Mouse (Mus musculus): ENCODE measurements around the gene Rgp1. TPM values are rescaled to one million over a fixed set of nuclear protein-coding genes. Genes with fewer than 3 reads are reported as not detected.

The Rgp1 gene
- total and polyA plus RNA-seq, 2 experiments from 2014 or later, result 10.4 to 17.6 TPM

DNA sequence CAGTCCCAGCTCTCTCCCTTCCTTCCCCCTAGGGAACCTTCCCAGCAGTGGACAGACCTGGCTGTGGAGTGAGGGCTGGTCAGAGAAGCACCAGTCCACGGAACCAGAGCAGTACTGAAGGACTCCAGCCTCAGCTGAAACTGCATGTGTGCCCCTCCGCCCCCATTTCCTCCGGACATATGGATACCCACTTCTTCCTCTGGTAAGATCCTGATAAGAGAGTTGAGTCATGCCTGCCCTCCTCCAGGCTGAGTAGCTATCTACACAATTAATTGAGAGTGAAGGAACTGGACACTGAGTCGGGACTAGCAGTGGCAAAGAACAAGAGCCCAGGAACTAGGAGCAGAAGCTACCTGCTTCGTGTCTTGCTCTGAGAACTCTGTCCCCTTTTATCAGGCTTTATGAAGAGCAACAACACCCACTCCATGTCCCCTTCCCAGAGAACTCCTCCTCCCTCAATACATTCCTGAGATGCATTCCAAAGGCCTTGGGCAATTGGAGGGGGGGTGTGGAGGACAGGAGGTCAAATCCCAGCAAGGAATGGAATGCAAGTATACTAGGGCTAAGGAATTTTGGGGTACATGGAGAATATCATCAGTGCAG is 20.4 kb upstream of the Rgp1 start:
- Histone ChIP-seq H3K4me2 (ENCODE audit: low read depth) (no peak overlapping the region), H3K9ac (no peak overlapping the region), H3K36me3 (ENCODE audit: insufficient read depth) (peaks cover 52% of the 10 kb centered on the region), H3K27ac (ENCODE audit: low read depth, low read length) (no peak overlapping the region), H3K4me3 (ENCODE audit: low read depth, low read length) (no peak overlapping the region), H3K27me3 (ENCODE audit: insufficient read depth, low read length) (no peaks in the 10 kb centered on the region), H3K4me1 (ENCODE audit: insufficient read depth) (0 out of 2 replicates have a peak, but pooled peaks cover under 1% of the 10 kb centered on the region), H3K9me3 (ENCODE audit: low read length) (no peaks in the 10 kb centered on the region)
- no peak for ATAC-seq
- TF ChIP-seq CTCF (IDR thresholded peaks at IDR 0.05; ENCODE audit: low read depth), result no peak
- WGBS, result 61% methylated on average over 5 of the region's 5 CpGs
- no peak for DNase-seq

DNA sequence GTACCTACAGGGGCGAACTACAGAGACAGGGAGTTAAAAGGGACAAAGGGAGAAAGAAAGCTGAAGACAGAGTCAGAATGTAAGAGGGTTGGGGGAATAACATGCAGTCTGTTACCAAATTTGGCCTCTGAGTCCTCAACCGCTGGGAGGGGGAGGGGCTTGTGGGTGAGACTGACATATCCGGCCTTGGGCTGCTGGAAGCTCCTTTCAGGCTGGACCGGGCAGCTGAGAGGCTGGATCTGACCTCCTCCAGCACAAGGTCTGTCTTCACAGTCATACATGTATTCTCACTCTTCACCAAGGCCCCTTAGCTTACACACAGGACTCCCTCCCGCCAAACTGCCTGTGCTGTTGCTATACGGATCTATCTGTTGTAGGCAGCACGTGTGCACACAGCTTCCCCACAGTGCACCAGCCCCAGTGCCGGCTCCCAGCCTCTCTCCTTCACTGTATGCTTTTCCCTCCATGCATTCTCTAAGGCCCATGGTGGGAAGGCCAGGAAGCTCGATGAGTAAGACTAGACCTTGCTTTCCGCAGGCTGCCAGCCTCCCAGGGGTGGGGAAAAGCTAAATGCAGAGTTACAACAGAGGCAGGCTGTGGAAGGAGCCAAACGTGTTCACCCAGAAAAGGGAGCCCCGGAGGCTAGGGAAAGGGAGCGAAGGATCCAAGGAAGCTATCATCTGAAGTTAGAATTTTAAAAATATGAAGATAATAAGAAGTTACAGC is 19.7 kb upstream of the Rgp1 start:
- Histone ChIP-seq H3K4me1 (ENCODE audit: insufficient read depth) (peaks cover 7% of the 10 kb centered on the region; the same call in 1 of the 2 replicates), H3K27ac (ENCODE audit: low read depth, low read length) (no peak overlapping the region), H3K27me3 (ENCODE audit: insufficient read depth, low read length) (no peaks in the 10 kb centered on the region), H3K4me2 (ENCODE audit: low read depth) (no peak overlapping the region), H3K4me3 (ENCODE audit: low read depth, low read length) (no peak overlapping the region), H3K36me3 (ENCODE audit: insufficient read depth) (peaks cover 46% of the 10 kb centered on the region), H3K9ac (no peak overlapping the region), H3K9me3 (ENCODE audit: low read length) (no peaks in the 10 kb centered on the region)
- 40% methylated on average over 13 of the region's 13 CpGs for WGBS
- TF ChIP-seq CTCF (IDR thresholded peaks at IDR 0.05; ENCODE audit: low read depth), result no peak
- no peak for ATAC-seq
- no peak for DNase-seq

DNA sequence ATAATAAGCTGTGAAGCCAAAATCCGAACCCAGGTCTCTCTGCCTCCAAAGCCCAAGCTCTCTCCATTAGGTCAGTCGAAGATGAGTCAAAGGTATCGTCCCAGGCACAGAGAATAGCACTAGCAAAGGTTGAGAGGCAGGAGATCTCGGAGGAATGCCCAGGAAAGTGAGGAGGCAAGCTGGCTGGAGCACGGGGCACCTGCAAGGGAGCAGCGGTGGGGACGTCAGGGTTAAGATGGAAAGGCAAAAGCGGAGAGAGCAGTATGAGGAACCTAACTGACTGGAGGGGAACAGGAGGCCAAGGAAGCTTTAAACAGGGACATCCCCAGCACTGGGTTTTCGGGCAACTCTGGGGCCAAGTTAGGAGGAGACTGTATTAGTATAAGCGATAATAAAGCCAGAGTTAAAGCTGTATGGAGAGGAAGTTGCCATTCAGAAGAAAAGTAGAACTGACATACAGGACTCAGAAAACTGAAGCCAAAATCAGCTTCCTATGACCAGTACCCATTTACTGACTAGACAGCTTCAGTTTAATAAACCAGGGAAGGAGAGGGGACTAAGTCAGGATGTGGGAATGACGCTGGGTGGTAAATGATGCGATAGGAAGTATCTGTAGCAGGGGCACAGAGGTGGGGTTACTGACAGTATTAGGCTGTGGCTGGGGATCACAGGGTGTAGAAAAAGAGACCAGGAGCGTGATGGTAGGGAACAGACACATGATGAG is 18.8 kb upstream of the Rgp1 start:
- Histone ChIP-seq H3K4me1 (ENCODE audit: insufficient read depth) (peaks cover 12% of the 10 kb centered on the region; the same call in 1 of the 2 replicates), H3K27me3 (ENCODE audit: insufficient read depth, low read length) (no peaks in the 10 kb centered on the region), H3K4me3 (ENCODE audit: low read depth, low read length) (no peak overlapping the region), H3K9me3 (ENCODE audit: low read length) (no peaks in the 10 kb centered on the region), H3K27ac (ENCODE audit: low read depth, low read length) (no peak overlapping the region), H3K9ac (no peak overlapping the region), H3K4me2 (ENCODE audit: low read depth) (no peak overlapping the region), H3K36me3 (ENCODE audit: insufficient read depth) (peaks cover 39% of the 10 kb centered on the region)
- no peak for ATAC-seq
- no peak for DNase-seq
- 85% methylated on average over 13 of the region's 13 CpGs for WGBS
- no peak for TF ChIP-seq CTCF (IDR thresholded peaks at IDR 0.05; ENCODE audit: low read depth)

DNA sequence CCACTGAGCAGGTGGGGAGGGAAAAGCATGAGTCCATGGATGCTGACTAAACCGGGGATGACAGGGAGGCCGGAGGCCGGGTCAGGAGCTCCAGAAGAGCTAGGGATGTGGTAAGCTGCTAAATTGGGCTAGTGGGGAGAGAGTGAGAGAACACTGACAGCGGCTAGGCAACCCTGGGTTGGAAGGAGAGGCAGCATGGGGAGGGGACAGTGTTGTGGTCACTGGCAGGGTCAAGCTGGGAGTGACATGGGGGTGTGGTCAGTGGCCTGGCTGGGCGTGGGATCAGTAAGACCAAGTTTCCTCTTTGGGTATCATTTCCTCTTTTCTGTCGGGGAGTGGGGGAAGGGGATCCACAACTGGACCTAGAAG is 18.3 kb upstream of the Rgp1 start:
- H3K4me1 ChIP-seq (ENCODE audit: insufficient read depth), result peaks cover 12% of the 10 kb centered on the region; the same call in 1 of the 2 replicates
- H3K9ac ChIP-seq, result no peak overlapping the region
- no peak overlapping the region for H3K4me3 ChIP-seq (ENCODE audit: low read depth, low read length)
- no peak for DNase-seq
- H3K27me3 ChIP-seq (ENCODE audit: insufficient read depth, low read length), result no peaks in the 10 kb centered on the region
- ATAC-seq, result no peak
- no peaks in the 10 kb centered on the region for H3K9me3 ChIP-seq (ENCODE audit: low read length)
- peaks cover 38% of the 10 kb centered on the region for H3K36me3 ChIP-seq (ENCODE audit: insufficient read depth)
- no peak overlapping the region for H3K4me2 ChIP-seq (ENCODE audit: low read depth)
- no peak for TF ChIP-seq CTCF (IDR thresholded peaks at IDR 0.05; ENCODE audit: low read depth)
- 70% methylated on average over 6 of the region's 6 CpGs for WGBS
- H3K27ac ChIP-seq (ENCODE audit: low read depth, low read length), result no peak overlapping the region

DNA sequence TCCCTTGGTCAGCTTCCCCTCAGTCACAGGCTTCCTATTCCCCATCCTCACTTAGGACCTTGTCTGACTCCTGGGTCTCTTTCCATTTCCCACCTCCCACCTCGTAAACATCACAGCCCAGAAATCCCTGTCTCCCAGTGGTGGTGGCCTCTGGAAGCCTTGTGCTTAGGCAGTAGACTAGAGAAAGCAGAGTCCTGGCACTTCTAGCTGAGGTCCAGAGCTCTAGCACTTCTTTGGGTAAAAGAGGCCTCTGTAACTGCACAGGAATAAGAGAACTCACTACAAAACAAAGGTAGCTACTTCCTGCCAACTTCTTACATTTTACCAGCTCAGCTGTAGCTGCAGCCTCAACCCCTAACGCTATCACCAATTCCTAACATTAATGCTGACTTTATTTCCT is 17.5 kb upstream of the Rgp1 start:
- WGBS, result 42% methylated on average over 2 of the region's 2 CpGs
- H3K9ac ChIP-seq, result no peak overlapping the region
- H3K27me3 ChIP-seq (ENCODE audit: insufficient read depth, low read length), result no peaks in the 10 kb centered on the region
- peak overlapping the region; percentile 97 for H3K4me3 ChIP-seq (ENCODE audit: low read depth, low read length)
- no peak overlapping the region for H3K27ac ChIP-seq (ENCODE audit: low read depth, low read length)
- DNase-seq, result no peak
- no peak for ATAC-seq
- H3K4me1 ChIP-seq (ENCODE audit: insufficient read depth), result peaks cover 12% of the 10 kb centered on the region; the same call in 1 of the 2 replicates
- H3K9me3 ChIP-seq (ENCODE audit: low read length), result no peaks in the 10 kb centered on the region
- no peak for TF ChIP-seq CTCF (IDR thresholded peaks at IDR 0.05; ENCODE audit: low read depth)
- H3K36me3 ChIP-seq (ENCODE audit: insufficient read depth), result peaks cover 38% of the 10 kb centered on the region
- peak overlapping the region; percentile 72 for H3K4me2 ChIP-seq (ENCODE audit: low read depth)

DNA sequence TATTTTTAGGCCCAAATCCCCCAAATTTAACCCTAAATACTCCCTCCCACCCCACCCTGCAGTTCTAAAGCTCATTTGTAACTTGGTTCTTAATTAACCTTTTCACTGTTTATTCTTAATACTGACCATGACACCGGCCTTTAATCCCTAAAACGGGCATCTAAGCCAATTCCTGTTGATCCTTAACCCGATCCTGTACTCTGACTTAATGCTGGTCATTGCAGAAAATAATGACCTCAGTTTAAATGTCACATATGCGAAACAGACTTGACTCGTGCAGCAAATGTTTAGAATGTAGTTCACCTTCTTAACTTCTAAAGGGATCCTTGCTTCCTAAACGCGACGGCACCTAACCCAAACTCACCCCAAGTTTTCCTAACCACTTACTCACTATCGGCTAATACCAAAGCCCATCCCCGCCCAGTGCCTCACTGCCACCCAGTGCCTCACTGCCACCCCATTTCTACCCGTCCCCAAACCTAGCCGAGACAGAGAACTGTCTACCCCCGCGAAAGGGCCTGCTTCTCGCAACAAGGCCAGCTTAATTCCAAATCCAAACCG is 17.0 kb upstream of the Rgp1 start:
- Histone ChIP-seq H3K4me3 (ENCODE audit: low read depth, low read length) (peak overlapping the region; percentile 97), H3K9ac (peak overlapping the region; percentile 89), H3K4me2 (ENCODE audit: low read depth) (peak overlapping the region; percentile 72), H3K9me3 (ENCODE audit: low read length) (no peaks in the 10 kb centered on the region), H3K36me3 (ENCODE audit: insufficient read depth) (peaks cover 38% of the 10 kb centered on the region), H3K4me1 (ENCODE audit: insufficient read depth) (peaks cover 12% of the 10 kb centered on the region; the same call in 1 of the 2 replicates), H3K27me3 (ENCODE audit: insufficient read depth, low read length) (no peaks in the 10 kb centered on the region), H3K27ac (ENCODE audit: low read depth, low read length) (peak overlapping the region; percentile 94)
- WGBS, result 1% methylated on average over 16 of the region's 16 CpGs
- DNase-seq (no peak), ATAC-seq (peak; percentile 14)
- no peak for TF ChIP-seq CTCF (IDR thresholded peaks at IDR 0.05; ENCODE audit: low read depth)

Data from forebrain, postnatal 0 days (tissue).